Comparison of ENCODE assay signal across 19 mouse cellular contexts in the genomic region with DNA sequence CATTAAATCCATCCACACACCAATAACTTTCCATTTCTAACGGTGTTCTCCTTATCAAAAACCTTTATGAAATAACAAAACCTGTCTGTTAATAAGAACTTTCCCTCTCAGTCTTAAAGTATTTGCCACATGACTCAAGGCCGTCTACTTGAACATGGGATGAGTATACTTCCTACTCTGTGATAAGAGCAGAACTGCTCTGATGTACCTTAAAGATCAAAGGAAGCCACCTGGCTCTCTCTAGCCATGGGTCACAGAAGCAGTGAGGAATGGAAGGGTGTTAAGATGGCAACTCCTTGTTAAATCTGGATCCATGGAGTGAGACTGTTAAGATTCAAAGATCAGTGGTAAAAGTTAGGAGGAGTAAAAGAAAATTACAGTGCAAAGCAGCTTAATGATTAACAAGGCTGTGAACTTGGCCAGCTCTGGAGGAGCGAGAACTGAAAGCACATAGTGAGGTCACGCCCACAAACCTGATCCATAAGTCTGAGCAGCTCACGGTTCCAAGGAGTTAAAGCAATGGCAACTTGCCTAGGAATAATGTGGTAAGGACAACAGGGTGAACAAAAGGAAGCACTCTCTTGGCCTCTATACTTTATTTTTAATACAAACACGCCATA. TPM values are rescaled to one million over a fixed set of nuclear protein-coding genes. Genes with fewer than 3 reads are reported as not detected.
A peak's percentile ranks its signal among the peaks of the same experiment; 100 is the strongest.
DNase-seq lines count a peak whose midpoint lies in the region; ATAC-seq and TF ChIP-seq lines count a peak whose summit lies in the region.
"Had no signal": no experiment of that assay in that cellular context is flagged by ENCODE, and none has a peak within 500 bp of the region (broad histone marks: within the 10 kb centered on the region; RNA-seq: fewer than 3 reads in every experiment).

No protein-coding gene starts in this region.

- ATAC-seq in kidney, embryonic 14.5 days (ENCODE audit: low FRiP score, low TSS enrichment): peak; percentile 79
- ATAC-seq in stomach, postnatal 0 days (ENCODE audit: low FRiP score, low TSS enrichment): peak; percentile 91
- ATAC-seq in erythroid progenitor cell, adult 5-6 weeks (replicated peaks; ENCODE audit: low FRiP score, poor library complexity, severe bottlenecking): no peak
- ATAC-seq: hindbrain, postnatal 0 days; midbrain, embryonic 15.5 days had no signal

- peak; percentile 2 for DNase-seq in ovary, postnatal 14 days (ENCODE audit: low spot score)
- no peak for DNase-seq in ovary, postnatal 36 days (ENCODE audit: low spot score)
- peak; percentile 20 for DNase-seq in limb, embryonic 10.5 days (ENCODE audit: low spot score)
- peak; percentile 46 for DNase-seq in stomach, postnatal 0 days (ENCODE audit: low spot score)
- DNase-seq in cerebellum, postnatal 36 days: no peak
- DNase-seq in adrenal gland, postnatal 14 days: no peak
- DNase-seq: cerebellum, adult 11-12 months; embryo, embryonic 11 days; gastrocnemius, postnatal 10 days; heart, postnatal 14 days; spleen, adult 18-20 months had no signal

- H3K9me3 ChIP-seq in kidney, embryonic 14.5 days (ENCODE audit: control insufficient read depth, low read length): no peaks in the 10 kb centered on the region
- H3K9me3 ChIP-seq in limb, embryonic 10.5 days (replicated peaks): no peaks in the 10 kb centered on the region
- H3K9me3 ChIP-seq in stomach, postnatal 0 days (ENCODE audit: control insufficient read depth, low read length): no peaks in the 10 kb centered on the region
- H3K9me3 ChIP-seq: limb, embryonic 15.5 days; midbrain, embryonic 15.5 days had no signal

- 64% methylated on average over 6 of the region's 6 CpGs for WGBS in kidney, embryonic 14.5 days
- WGBS in limb, embryonic 10.5 days: 77% methylated on average over 6 of the region's 6 CpGs
- WGBS in stomach, postnatal 0 days: 28% methylated on average over 6 of the region's 6 CpGs

- TF ChIP-seq CTCF in stomach, postnatal 0 days (IDR thresholded peaks at IDR 0.05; ENCODE audit: low read depth): no peak

- peak overlapping the region; percentile 14; the same call in 1 of the 2 replicates for H3K27ac ChIP-seq in kidney, embryonic 14.5 days (ENCODE audit: low read depth, low read length)
- no peak overlapping the region for H3K27ac ChIP-seq in limb, embryonic 10.5 days
- H3K27ac ChIP-seq in stomach, postnatal 0 days (replicated peaks): no peak overlapping the region
- H3K27ac ChIP-seq: hindbrain, postnatal 0 days; limb, embryonic 15.5 days; midbrain, embryonic 15.5 days had no signal

- H3K4me2 ChIP-seq in kidney, embryonic 14.5 days (replicated peaks; ENCODE audit: low read depth, low read length): no peak overlapping the region
- H3K4me2 ChIP-seq in stomach, postnatal 0 days (replicated peaks; ENCODE audit: low read depth): no peak overlapping the region
- H3K4me2 ChIP-seq: limb, embryonic 15.5 days; midbrain, embryonic 15.5 days had no signal

- no peaks in the 10 kb centered on the region for H3K27me3 ChIP-seq in kidney, embryonic 14.5 days (ENCODE audit: control insufficient read depth, insufficient read depth, low read length)
- no peaks in the 10 kb centered on the region for H3K27me3 ChIP-seq in limb, embryonic 10.5 days (ENCODE audit: low read depth, poor library complexity, severe bottlenecking)
- H3K27me3 ChIP-seq in stomach, postnatal 0 days (ENCODE audit: control insufficient read depth, insufficient read depth, low read length): no peaks in the 10 kb centered on the region
- H3K27me3 ChIP-seq: limb, embryonic 15.5 days; midbrain, embryonic 15.5 days had no signal

- no peaks in the 10 kb centered on the region for H3K4me1 ChIP-seq in kidney, embryonic 14.5 days (ENCODE audit: control insufficient read depth, insufficient read depth, low read length)
- H3K4me1 ChIP-seq in limb, embryonic 10.5 days: no peaks in the 10 kb centered on the region
- no peaks in the 10 kb centered on the region for H3K4me1 ChIP-seq in stomach, postnatal 0 days (replicated peaks; ENCODE audit: control insufficient read depth, insufficient read depth)
- H3K4me1 ChIP-seq: limb, embryonic 15.5 days; midbrain, embryonic 15.5 days had no signal

- no peak overlapping the region for H3K9ac ChIP-seq in kidney, embryonic 14.5 days (ENCODE audit: low read depth, low read length)
- no peak overlapping the region for H3K9ac ChIP-seq in stomach, postnatal 0 days (ENCODE audit: low read length)
- H3K9ac ChIP-seq: limb, embryonic 15.5 days; midbrain, embryonic 15.5 days had no signal

- no peak for TF ChIP-seq EP300 in stomach, postnatal 0 days (optimal IDR thresholded peaks at IDR 0.05)

- H3K4me3 ChIP-seq in kidney, embryonic 14.5 days (ENCODE audit: low read length): no peak overlapping the region
- no peak overlapping the region for H3K4me3 ChIP-seq in limb, embryonic 10.5 days
- H3K4me3 ChIP-seq in stomach, postnatal 0 days (ENCODE audit: low read depth, low read length): no peak overlapping the region
- H3K4me3 ChIP-seq: limb, embryonic 15.5 days; midbrain, embryonic 15.5 days had no signal

- H3K36me3 ChIP-seq in kidney, embryonic 14.5 days (ENCODE audit: control insufficient read depth, insufficient read depth, low read length): no peaks in the 10 kb centered on the region
- no peaks in the 10 kb centered on the region for H3K36me3 ChIP-seq in limb, embryonic 10.5 days
- H3K36me3 ChIP-seq in stomach, postnatal 0 days (ENCODE audit: control insufficient read depth, insufficient read depth, low read length): no peaks in the 10 kb centered on the region
- H3K36me3 ChIP-seq: limb, embryonic 15.5 days; midbrain, embryonic 15.5 days had no signal

RNA-seq across cellular contexts. Expression of gene Oit1, which starts 52.2 kb away (rescaled TPM):
- 2.7 and 2.8 TPM in 2 replicates for polyA plus RNA-seq in kidney, embryonic 14.5 days (2014; fragmentation: Nextera tagmentation; extraction: Ambion mirVana)
- not detected in 2 replicates for polyA plus RNA-seq in limb, embryonic 10.5 days (2016; fragmentation: Nextera tagmentation; extraction: Ambion mirVana)
- polyA plus RNA-seq in stomach, postnatal 0 days (2015; fragmentation: Nextera tagmentation; extraction: Ambion mirVana): 57.9 and 66.2 TPM in 2 replicates
- not detected in 2 replicates for total RNA-seq in erythroid progenitor cell, adult 5-6 weeks (2015; ENCODE audit: low replicate concordance)
- total RNA-seq in erythroid progenitor cell, adult 5-6 weeks (2017; ENCODE audit: low replicate concordance): not detected in 2 replicates
- 0.79 TPM in 1 of 2 replicates, not detected in the other for total RNA-seq in adrenal gland, postnatal 14 days (2021)
- total RNA-seq: gastrocnemius, postnatal 10 days; heart, postnatal 14 days; hindbrain, postnatal 0 days; megakaryocyte progenitor cell, adult 5-6 weeks had no signal
- polyA plus RNA-seq: C2C12; midbrain, embryonic 15.5 days; neural tube, embryonic 11.5 days had no signal

Comparison
In these comparisons a context has a peak if more than half of its experiments do, and no peak if none do; other contexts are left out.
1. DNase-seq: peak in ovary, postnatal 14 days (single experiment), limb, embryonic 10.5 days (single experiment) and stomach, postnatal 0 days (single experiment); none in ovary, postnatal 36 days (single experiment), cerebellum, postnatal 36 days (0 of 2) and adrenal gland, postnatal 14 days (single experiment).
2. RNA of gene Oit1, which starts 52.2 kb away (polyA plus RNA-seq): 57.9 to 66.2 TPM in stomach, postnatal 0 days; 2.7 to 2.8 TPM in kidney, embryonic 14.5 days and not detected in limb, embryonic 10.5 days; every median in the first group is over 10 times any median in the second.